Comparison of ENCODE assay signal across 12 mouse cellular contexts in the genomic region with DNA sequence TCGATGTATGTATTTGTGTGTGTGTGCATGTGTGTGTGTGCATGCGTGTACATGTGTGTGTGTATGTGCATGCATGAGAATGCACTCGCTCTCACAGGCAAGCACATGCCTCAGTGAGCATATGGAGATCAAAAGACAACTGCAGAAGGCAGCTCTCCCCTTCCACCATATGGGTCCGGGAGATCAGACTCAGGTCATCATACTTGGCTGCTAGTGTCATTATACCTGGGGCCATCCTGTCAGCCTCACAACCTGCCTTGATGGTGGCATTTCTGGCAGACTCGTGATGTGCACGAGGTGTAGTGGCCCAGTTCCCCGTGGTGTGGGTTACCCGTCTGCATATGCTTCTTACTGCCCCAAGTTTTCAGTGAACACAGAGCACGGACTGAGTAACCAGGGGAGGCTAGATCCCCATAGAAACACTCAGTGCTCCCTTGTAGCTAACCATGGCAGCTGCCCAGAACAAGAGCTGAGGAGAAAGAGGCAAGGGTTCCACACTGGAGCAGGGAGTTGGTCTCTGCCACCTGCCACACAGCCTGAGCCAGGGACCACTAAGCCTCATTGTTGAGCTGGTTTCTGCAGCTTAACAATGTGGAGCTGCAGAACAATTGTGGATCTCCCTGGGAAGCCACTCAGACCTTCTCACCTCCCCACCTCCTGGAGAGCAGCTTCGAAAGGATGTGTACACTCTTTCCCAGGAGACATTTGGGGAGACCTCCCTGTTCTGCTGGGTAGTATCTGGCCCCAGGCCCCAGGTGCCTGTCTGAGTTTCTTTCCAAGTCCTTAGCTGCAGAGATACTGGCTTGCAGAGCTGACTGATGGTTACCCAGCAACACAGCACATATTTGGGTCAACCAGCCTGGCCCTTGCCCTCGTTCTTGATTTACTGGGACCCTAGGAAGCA.
A peak's percentile ranks its signal among the peaks of the same experiment; 100 is the strongest.
DNase-seq lines count a peak whose midpoint lies in the region; ATAC-seq lines count a peak whose summit lies in the region.
"Had no signal": no experiment of that assay in that cellular context is flagged by ENCODE, and none has a peak within 500 bp of the region (broad histone marks: within the 10 kb centered on the region; RNA-seq: fewer than 3 reads in every experiment).

No protein-coding gene starts in this region.

- H3K4me3 ChIP-seq in forebrain, embryonic 16.5 days (replicated peaks; ENCODE audit: low read length): no peak overlapping the region
- H3K4me3 ChIP-seq in midbrain, embryonic 15.5 days: no peak overlapping the region
- H3K4me3 ChIP-seq: liver, embryonic 13.5 days had no signal

- H3K27me3 ChIP-seq in forebrain, embryonic 16.5 days (replicated peaks; ENCODE audit: control insufficient read depth, insufficient read depth, low read length): no peaks in the 10 kb centered on the region; the same call in 1 of the 2 replicates
- no peaks in the 10 kb centered on the region for H3K27me3 ChIP-seq in midbrain, embryonic 15.5 days (replicated peaks)
- H3K27me3 ChIP-seq: liver, embryonic 13.5 days had no signal

- DNase-seq in heart, postnatal 10 days: peak; percentile 34 to 45
- no peak for DNase-seq in heart, adult 9 months (ENCODE audit: low spot score in 2 of 2)
- DNase-seq in cerebellum, adult 11-12 months: peak; percentile 52
- no peak for DNase-seq in adrenal gland, postnatal 10 days
- DNase-seq in Muller cell, postnatal 12 days (ENCODE audit: inconsistent ontology term): no peak
- no peak for DNase-seq in spleen, postnatal 10 days (ENCODE audit: low spot score in 2 of 2)
- DNase-seq: adrenal gland, postnatal 25 days; gastrocnemius, postnatal 10 days; kidney, adult 8-10 months; liver, embryonic 13.5 days had no signal

- no peaks in the 10 kb centered on the region for H3K9me3 ChIP-seq in forebrain, embryonic 16.5 days (ENCODE audit: control insufficient read depth, low read length)
- no peaks in the 10 kb centered on the region for H3K9me3 ChIP-seq in midbrain, embryonic 15.5 days
- H3K9me3 ChIP-seq: liver, embryonic 13.5 days had no signal

- ATAC-seq in forebrain, embryonic 16.5 days: peak; percentile 26
- peak; percentile 55 for ATAC-seq in midbrain, embryonic 15.5 days (replicated peaks)

- intact Hi-C loops in heart, postnatal 10 days (cut with DNase I): no loop called here

- H3K9ac ChIP-seq in forebrain, embryonic 16.5 days (replicated peaks; ENCODE audit: low read depth, low read length): no peak overlapping the region
- H3K9ac ChIP-seq in midbrain, embryonic 15.5 days: no peak overlapping the region
- H3K9ac ChIP-seq: liver, embryonic 13.5 days had no signal

- no peaks in the 10 kb centered on the region for H3K36me3 ChIP-seq in forebrain, embryonic 16.5 days (ENCODE audit: control insufficient read depth, insufficient read depth)
- H3K36me3 ChIP-seq in midbrain, embryonic 15.5 days (replicated peaks): no peaks in the 10 kb centered on the region
- H3K36me3 ChIP-seq: liver, embryonic 13.5 days had no signal

- H3K27ac ChIP-seq in forebrain, embryonic 16.5 days (ENCODE audit: low read length): no peak overlapping the region
- peak overlapping the region; percentile 39; the same call in 1 of the 2 replicates for H3K27ac ChIP-seq in midbrain, embryonic 15.5 days
- H3K27ac ChIP-seq: liver, embryonic 13.5 days had no signal

- H3K4me2 ChIP-seq in forebrain, embryonic 16.5 days (ENCODE audit: low read length): no peak overlapping the region
- no peak overlapping the region for H3K4me2 ChIP-seq in midbrain, embryonic 15.5 days
- H3K4me2 ChIP-seq: liver, embryonic 13.5 days had no signal

- peaks cover 25% of the 10 kb centered on the region for H3K4me1 ChIP-seq in forebrain, embryonic 16.5 days (replicated peaks; ENCODE audit: control insufficient read depth, insufficient read depth, low read length)
- H3K4me1 ChIP-seq in midbrain, embryonic 15.5 days: peaks cover 28% of the 10 kb centered on the region
- H3K4me1 ChIP-seq: liver, embryonic 13.5 days had no signal

- WGBS in forebrain, embryonic 16.5 days: 47% methylated on average over 11 of the region's 11 CpGs
- 42% methylated on average over 11 of the region's 11 CpGs for WGBS in midbrain, embryonic 15.5 days

Comparison
In these comparisons a context has a peak if more than half of its experiments do, and no peak if none do; other contexts are left out.
1. DNase-seq: peak in heart, postnatal 10 days (2 of 2) and cerebellum, adult 11-12 months (single experiment); none in heart, adult 9 months (0 of 2), adrenal gland, postnatal 10 days (single experiment), Muller cell, postnatal 12 days (single experiment) and spleen, postnatal 10 days (0 of 2).